Mouse (Mus musculus): ENCODE data around the gene Cish. TPM values are rescaled to one million over a fixed set of nuclear protein-coding genes. Genes with fewer than 3 reads are reported as not detected.
A peak's percentile ranks its signal among the peaks of the same experiment; 100 is the strongest.

Cish gene
- polyA plus RNA-seq, 1 experiment from 2014 or later, result 14.7 TPM

DNA sequence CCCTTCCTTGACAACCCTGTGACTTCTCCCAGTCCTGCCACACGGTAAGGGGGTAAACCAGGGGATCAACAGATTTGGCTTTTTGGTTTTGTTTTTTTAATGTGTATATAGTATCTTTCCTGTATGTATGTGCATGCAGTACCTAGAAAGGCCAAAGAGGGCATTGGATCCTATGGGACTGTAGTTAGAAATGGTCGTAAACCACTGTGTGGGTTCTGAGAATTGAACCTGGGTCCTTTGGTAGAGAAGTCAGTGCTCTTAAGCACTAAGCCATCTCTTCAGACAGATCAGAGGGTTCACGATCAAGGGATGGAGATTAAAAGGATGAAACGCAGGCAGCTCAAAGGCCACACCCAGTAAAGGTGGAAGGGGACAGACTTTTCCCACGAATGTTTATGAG lies 39.2 kb downstream of the Cish start:
- Histone ChIP-seq H3K27me3 (ENCODE audit: control insufficient read depth, insufficient read depth, low read length) (no peaks in the 10 kb centered on the region), H3K9ac (ENCODE audit: low read length) (no peak overlapping the region), H3K4me2 (ENCODE audit: low read length) (no peak overlapping the region), H3K4me1 (ENCODE audit: control insufficient read depth in 2 of 2, insufficient read depth in 2 of 2, low read length in 2 of 2) (peaks cover 4 to 18% of the 10 kb centered on the region in 2 experiments; a peak in 3 of 4 replicates), H3K27ac (replicated peaks in 1 of 2; ENCODE audit: control insufficient read depth in 1 of 2, insufficient read depth in 1 of 2, low read depth in 2 of 2, low read length in 2 of 2) (no peak overlapping the region), H3K36me3 (ENCODE audit: control insufficient read depth, insufficient read depth, low read length) (peaks cover 7% of the 10 kb centered on the region), H3K9me3 (ENCODE audit: control insufficient read depth, low read length) (no peaks in the 10 kb centered on the region), H3K4me3 (ENCODE audit: control insufficient read depth in 1 of 2, insufficient read depth in 1 of 2, low read depth in 1 of 2, low read length in 2 of 2) (no peak overlapping the region)
- 89% methylated on average over 5 of the region's 5 CpGs for WGBS
- ATAC-seq (ENCODE audit: insufficient number of reproducible peaks, insufficient read depth, low FRiP score, low read depth), result no peak

DNA sequence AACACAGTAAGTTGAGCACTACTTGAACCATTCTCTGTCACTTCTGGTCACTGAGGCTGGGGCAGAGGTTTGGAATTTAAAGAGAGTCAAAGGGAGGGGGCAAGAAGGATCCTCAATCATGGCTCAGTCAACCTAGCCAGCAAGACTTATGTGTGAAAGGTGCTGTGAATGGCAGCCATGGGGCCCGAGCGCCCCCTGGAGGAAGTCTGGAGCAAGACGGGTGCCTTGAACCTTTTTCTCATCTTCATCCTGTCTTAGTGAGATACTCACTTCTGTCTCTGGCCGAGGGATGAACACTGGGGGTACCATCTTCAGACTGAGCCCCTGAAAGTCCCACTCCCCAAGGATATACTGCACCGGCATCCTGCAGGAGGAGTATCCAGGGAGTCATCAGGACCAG lies 40.1 kb downstream of the Cish start:
- no peak overlapping the region for H3K27ac ChIP-seq (replicated peaks in 1 of 2; ENCODE audit: control insufficient read depth in 1 of 2, insufficient read depth in 1 of 2, low read depth in 2 of 2, low read length in 2 of 2)
- H3K9ac ChIP-seq (ENCODE audit: low read length), result no peak overlapping the region
- H3K27me3 ChIP-seq (ENCODE audit: control insufficient read depth, insufficient read depth, low read length), result no peaks in the 10 kb centered on the region
- H3K4me1 ChIP-seq (ENCODE audit: control insufficient read depth in 2 of 2, insufficient read depth in 2 of 2, low read length in 2 of 2), result peaks cover 8 to 19% of the 10 kb centered on the region in 2 experiments
- peaks cover 7% of the 10 kb centered on the region for H3K36me3 ChIP-seq (ENCODE audit: control insufficient read depth, insufficient read depth, low read length)
- no peak overlapping the region for H3K4me2 ChIP-seq (ENCODE audit: low read length)
- WGBS, result 3% methylated on average over 5 of the region's 5 CpGs
- H3K9me3 ChIP-seq (ENCODE audit: control insufficient read depth, low read length), result no peaks in the 10 kb centered on the region
- H3K4me3 ChIP-seq (ENCODE audit: control insufficient read depth in 1 of 2, insufficient read depth in 1 of 2, low read depth in 1 of 2, low read length in 2 of 2), result no peak overlapping the region
- no peak for ATAC-seq (ENCODE audit: insufficient number of reproducible peaks, insufficient read depth, low FRiP score, low read depth)

DNA sequence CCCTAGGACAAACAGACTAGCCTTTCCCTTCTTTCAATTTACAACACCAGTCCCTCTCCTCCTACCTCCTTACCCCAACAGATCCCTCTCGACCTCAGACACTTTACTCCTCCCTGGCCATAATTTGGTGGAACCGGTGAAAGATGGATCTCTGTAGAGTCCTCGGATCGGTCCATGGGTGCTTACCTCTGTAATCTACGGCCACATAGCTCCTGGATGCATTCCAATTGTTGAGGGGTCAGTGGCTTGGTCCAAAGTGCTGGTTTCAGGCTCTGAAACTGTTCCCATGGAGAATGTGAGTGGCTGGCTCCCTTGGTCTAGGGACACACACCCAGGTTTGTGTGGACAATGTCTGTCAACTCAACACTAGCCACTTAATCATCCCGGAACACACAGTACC lies 40.6 kb downstream of the Cish start:
- Histone ChIP-seq H3K4me1 (ENCODE audit: control insufficient read depth in 2 of 2, insufficient read depth in 2 of 2, low read length in 2 of 2) (peaks cover 10 to 19% of the 10 kb centered on the region in 2 experiments), H3K27ac (replicated peaks in 1 of 2; ENCODE audit: control insufficient read depth in 1 of 2, insufficient read depth in 1 of 2, low read depth in 2 of 2, low read length in 2 of 2) (no peak overlapping the region), H3K36me3 (ENCODE audit: control insufficient read depth, insufficient read depth, low read length) (peaks cover 7% of the 10 kb centered on the region), H3K4me2 (ENCODE audit: low read length) (no peak overlapping the region), H3K9ac (ENCODE audit: low read length) (no peak overlapping the region), H3K9me3 (ENCODE audit: control insufficient read depth, low read length) (no peaks in the 10 kb centered on the region), H3K4me3 (ENCODE audit: control insufficient read depth in 1 of 2, insufficient read depth in 1 of 2, low read depth in 1 of 2, low read length in 2 of 2) (no peak overlapping the region), H3K27me3 (ENCODE audit: control insufficient read depth, insufficient read depth, low read length) (peaks cover 3% of the 10 kb centered on the region; the same call in 1 of the 2 replicates)
- 81% methylated on average over 6 of the region's 6 CpGs for WGBS
- no peak for ATAC-seq (ENCODE audit: insufficient number of reproducible peaks, insufficient read depth, low FRiP score, low read depth)

DNA sequence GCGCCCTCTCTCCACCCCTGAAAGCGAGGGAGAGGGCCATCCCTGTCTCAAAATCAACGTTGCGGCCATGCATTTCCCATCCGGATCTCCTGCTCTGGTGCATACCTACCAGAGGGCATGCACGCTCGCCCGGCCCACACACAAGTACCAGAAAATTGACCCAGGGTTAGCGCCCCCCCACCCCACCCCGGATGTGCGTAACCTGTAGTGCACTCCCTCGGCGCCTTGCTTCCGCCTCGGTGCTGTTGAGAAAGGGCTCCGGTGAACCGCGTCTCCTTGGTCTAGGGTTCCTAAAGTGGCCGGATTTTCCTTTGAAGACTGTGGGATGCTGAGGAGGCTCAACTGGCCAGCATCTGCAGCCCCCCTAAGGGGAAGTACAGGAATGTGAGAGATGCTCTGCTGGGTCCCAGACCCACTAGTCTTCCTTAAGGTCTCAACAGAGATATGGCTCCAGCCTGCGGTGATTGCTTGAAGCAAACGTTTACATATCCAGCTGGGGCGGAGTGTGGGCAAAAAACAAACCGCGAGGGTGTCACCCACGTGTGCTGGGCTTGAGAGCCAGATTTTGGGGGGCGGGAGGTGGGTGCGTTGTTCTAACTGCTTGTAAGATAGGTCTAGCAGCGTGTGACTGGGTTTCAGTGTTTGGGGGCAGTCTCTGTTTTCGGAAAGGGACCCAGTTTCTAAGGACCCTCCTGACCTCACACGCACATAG lies 42.5 kb downstream of the Cish start, which contains the start of gene Hemk1:
Hemk1 (minus strand) TSS at position 179 of the 712 bp plus-strand sequence.
- H3K4me2 ChIP-seq (ENCODE audit: low read length), result peak within 1 kb of the TSS; percentile 91
- 4% methylated on average over 30 of the region's 30 CpGs for WGBS
- no peaks in the 10 kb centered on the region for H3K9me3 ChIP-seq (ENCODE audit: control insufficient read depth, low read length)
- H3K27ac ChIP-seq (replicated peaks in 1 of 2; ENCODE audit: control insufficient read depth in 1 of 2, insufficient read depth in 1 of 2, low read depth in 2 of 2, low read length in 2 of 2), result peak within 1 kb of the TSS; percentile 43 to 53
- peak within 1 kb of the TSS; percentile 86 for H3K9ac ChIP-seq (ENCODE audit: low read length)
- peaks cover 10 to 19% of the 10 kb centered on the region in 2 experiments for H3K4me1 ChIP-seq (ENCODE audit: control insufficient read depth in 2 of 2, insufficient read depth in 2 of 2, low read length in 2 of 2)
- 0 out of 2 replicates have a peak, but pooled peaks have one; percentile 32 for ATAC-seq (ENCODE audit: insufficient number of reproducible peaks, insufficient read depth, low FRiP score, low read depth)
- peaks cover 3% of the 10 kb centered on the region; the same call in 1 of the 2 replicates for H3K27me3 ChIP-seq (ENCODE audit: control insufficient read depth, insufficient read depth, low read length)
- H3K36me3 ChIP-seq (ENCODE audit: control insufficient read depth, insufficient read depth, low read length), result no peaks in the 10 kb centered on the region
- peak within 1 kb of the TSS; percentile 60 to 71 for H3K4me3 ChIP-seq (ENCODE audit: control insufficient read depth in 1 of 2, insufficient read depth in 1 of 2, low read depth in 1 of 2, low read length in 2 of 2)

DNA sequence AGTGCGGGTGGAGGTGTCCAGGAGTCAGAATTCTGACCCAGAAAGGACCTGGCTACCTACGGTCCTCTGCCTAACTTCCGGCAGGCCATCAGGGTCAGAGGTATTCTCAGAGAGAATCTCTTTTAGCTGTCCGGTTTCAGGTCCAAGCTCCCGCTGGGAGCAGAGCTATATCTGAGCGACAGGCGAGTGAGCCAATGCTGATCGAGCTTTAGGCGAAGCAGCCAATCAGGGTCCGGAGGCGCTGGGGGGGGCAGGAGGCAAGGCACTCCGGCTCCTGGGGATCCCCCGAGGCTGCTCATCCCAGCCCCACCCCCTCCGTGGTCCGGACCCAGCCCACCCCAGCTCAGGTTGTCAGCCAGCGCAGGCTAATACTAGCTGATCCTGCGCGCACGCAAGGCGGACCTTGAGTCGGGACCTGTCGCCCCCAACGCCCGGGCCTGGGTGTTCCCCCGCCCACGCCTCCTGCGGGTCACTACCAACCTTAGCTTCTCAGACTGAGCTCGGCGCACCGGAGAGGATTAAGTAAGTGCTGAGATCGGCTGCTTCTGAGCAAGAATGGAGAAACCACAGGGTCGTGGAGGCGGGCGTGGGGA lies 44.5 kb downstream of the Cish start, which contains the start of gene 6430571L13Rik:
6430571L13Rik (plus strand) TSS at position 336 of the 593 bp plus-strand sequence.
- Histone ChIP-seq H3K4me3 (ENCODE audit: control insufficient read depth in 1 of 2, insufficient read depth in 1 of 2, low read depth in 1 of 2, low read length in 2 of 2) (peak within 1 kb of the TSS; percentile 67 to 79), H3K9me3 (ENCODE audit: control insufficient read depth, low read length) (no peaks in the 10 kb centered on the region), H3K4me1 (ENCODE audit: control insufficient read depth in 2 of 2, insufficient read depth in 2 of 2, low read length in 2 of 2) (peaks cover 10 to 19% of the 10 kb centered on the region in 2 experiments), H3K4me2 (ENCODE audit: low read length) (peak within 1 kb of the TSS; percentile 87), H3K27me3 (ENCODE audit: control insufficient read depth, insufficient read depth, low read length) (peaks cover 3% of the 10 kb centered on the region; the same call in 1 of the 2 replicates), H3K9ac (ENCODE audit: low read length) (peak within 1 kb of the TSS; percentile 77), H3K27ac (replicated peaks in 1 of 2; ENCODE audit: control insufficient read depth in 1 of 2, insufficient read depth in 1 of 2, low read depth in 2 of 2, low read length in 2 of 2) (no peak within 1 kb of the TSS), H3K36me3 (ENCODE audit: control insufficient read depth, insufficient read depth, low read length) (no peaks in the 10 kb centered on the region)
- under 1% methylated on average over 34 of the region's 34 CpGs for WGBS
- ATAC-seq (ENCODE audit: insufficient number of reproducible peaks, insufficient read depth, low FRiP score, low read depth), result peak; percentile 86

DNA sequence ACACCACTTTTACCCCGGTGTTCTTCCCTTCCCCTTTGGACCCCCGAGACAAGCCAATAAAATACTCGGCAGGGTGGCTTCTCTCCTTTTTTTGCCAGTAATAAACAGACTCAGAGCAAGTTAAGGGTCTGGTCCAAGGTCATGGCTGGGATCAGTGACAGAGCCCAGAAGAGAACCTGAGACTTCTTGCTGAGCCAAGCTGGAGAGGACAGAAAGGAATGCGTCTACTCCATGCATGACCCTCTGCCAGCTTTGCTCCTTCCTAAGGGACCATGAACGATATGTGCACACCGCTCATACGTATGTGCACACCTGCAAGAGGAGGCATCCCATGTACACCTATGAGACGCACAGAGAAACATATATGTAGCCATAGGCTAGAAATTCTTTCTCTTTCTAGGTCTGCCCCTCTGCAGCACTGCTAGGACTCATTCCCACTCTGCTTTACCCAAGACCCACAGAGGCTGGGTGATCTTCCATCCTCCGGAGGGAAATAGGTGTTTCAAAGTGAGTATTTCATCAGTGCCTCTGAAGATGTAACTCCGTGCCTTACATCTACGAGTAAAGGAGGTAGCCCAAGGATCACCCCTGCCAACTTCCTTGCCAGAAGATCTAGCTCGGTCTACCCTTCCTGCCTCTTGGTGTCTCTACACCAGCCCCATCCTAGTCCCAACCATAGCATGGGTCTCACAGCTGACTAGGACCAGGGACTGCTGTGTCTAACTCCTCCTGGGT lies 45.3 kb downstream of the Cish start:
- no peak for ATAC-seq (ENCODE audit: insufficient number of reproducible peaks, insufficient read depth, low FRiP score, low read depth)
- no peaks in the 10 kb centered on the region for H3K9me3 ChIP-seq (ENCODE audit: control insufficient read depth, low read length)
- peaks cover 10 to 19% of the 10 kb centered on the region in 2 experiments for H3K4me1 ChIP-seq (ENCODE audit: control insufficient read depth in 2 of 2, insufficient read depth in 2 of 2, low read length in 2 of 2)
- H3K4me2 ChIP-seq (ENCODE audit: low read length), result peak overlapping the region; percentile 87
- H3K4me3 ChIP-seq (ENCODE audit: control insufficient read depth in 1 of 2, insufficient read depth in 1 of 2, low read depth in 1 of 2, low read length in 2 of 2), result peak overlapping the region; percentile 67 to 79
- 46% methylated on average over 12 of the region's 12 CpGs for WGBS
- no peaks in the 10 kb centered on the region for H3K36me3 ChIP-seq (ENCODE audit: control insufficient read depth, insufficient read depth, low read length)
- peaks cover 3% of the 10 kb centered on the region; the same call in 1 of the 2 replicates for H3K27me3 ChIP-seq (ENCODE audit: control insufficient read depth, insufficient read depth, low read length)
- no peak overlapping the region for H3K27ac ChIP-seq (replicated peaks in 1 of 2; ENCODE audit: control insufficient read depth in 1 of 2, insufficient read depth in 1 of 2, low read depth in 2 of 2, low read length in 2 of 2)
- H3K9ac ChIP-seq (ENCODE audit: low read length), result peak overlapping the region; percentile 77

DNA sequence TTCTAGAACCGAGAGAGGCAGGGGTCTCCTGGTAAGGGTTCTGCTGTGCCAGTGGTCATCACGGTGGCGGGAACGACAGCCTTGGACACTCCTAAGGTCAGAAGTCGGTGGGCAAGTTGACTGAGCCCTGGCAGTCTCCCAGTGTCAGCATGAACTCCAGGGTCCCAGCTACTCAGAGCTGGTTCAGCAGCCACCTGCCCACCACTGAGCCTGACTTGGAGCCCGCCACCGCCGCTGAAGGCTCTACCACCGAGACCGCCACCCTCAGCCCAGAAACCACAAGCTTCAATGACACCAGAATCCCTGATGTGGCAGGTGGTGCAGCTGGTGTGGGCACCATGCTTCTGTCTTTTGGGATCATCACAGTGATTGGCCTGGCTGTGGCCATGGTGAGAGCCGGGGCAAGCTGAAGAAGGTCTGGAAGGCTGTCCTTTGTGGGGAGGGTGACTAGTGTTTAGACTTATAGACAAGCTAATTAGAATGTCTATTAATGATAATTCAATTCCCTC lies 46.4 kb downstream of the Cish start:
- Histone ChIP-seq H3K4me3 (ENCODE audit: control insufficient read depth in 1 of 2, insufficient read depth in 1 of 2, low read depth in 1 of 2, low read length in 2 of 2) (no peak overlapping the region), H3K36me3 (ENCODE audit: control insufficient read depth, insufficient read depth, low read length) (no peaks in the 10 kb centered on the region), H3K4me2 (ENCODE audit: low read length) (no peak overlapping the region), H3K27me3 (ENCODE audit: control insufficient read depth, insufficient read depth, low read length) (peaks cover 3% of the 10 kb centered on the region; the same call in 1 of the 2 replicates), H3K27ac (replicated peaks in 1 of 2; ENCODE audit: control insufficient read depth in 1 of 2, insufficient read depth in 1 of 2, low read depth in 2 of 2, low read length in 2 of 2) (no peak overlapping the region), H3K4me1 (ENCODE audit: control insufficient read depth in 2 of 2, insufficient read depth in 2 of 2, low read length in 2 of 2) (peaks cover 10 to 15% of the 10 kb centered on the region in 2 experiments), H3K9me3 (ENCODE audit: control insufficient read depth, low read length) (no peaks in the 10 kb centered on the region), H3K9ac (ENCODE audit: low read length) (no peak overlapping the region)
- WGBS, result 90% methylated on average over 11 of the region's 11 CpGs
- ATAC-seq (ENCODE audit: insufficient number of reproducible peaks, insufficient read depth, low FRiP score, low read depth), result no peak
